In genomic region chr6:117137735-117138134, GRCm38 (mm10) we compare ENCODE assay signal across 16 mouse cellular contexts. TPM values are rescaled to one million over a fixed set of nuclear protein-coding genes. Genes with fewer than 3 reads are reported as not detected.
A peak's percentile ranks its signal among the peaks of the same experiment; 100 is the strongest.
DNase-seq lines count a peak whose midpoint lies in the region; ATAC-seq lines count a peak whose summit lies in the region.
"Had no signal": no experiment of that assay in that cellular context is flagged by ENCODE, and none has a peak within 500 bp of the region (broad histone marks: within the 10 kb centered on the region; RNA-seq: fewer than 3 reads in every experiment).

No protein-coding gene starts in this region.

- H3K4me1 ChIP-seq in embryonic facial prominence, embryonic 14.5 days (ENCODE audit: control insufficient read depth, insufficient read depth, low read length) = peaks cover 6% of the 10 kb centered on the region
- H3K4me1 ChIP-seq in embryonic facial prominence, embryonic 10.5 days = peaks cover 2% of the 10 kb centered on the region
- H3K4me1 ChIP-seq in stomach, embryonic 16.5 days (ENCODE audit: control insufficient read depth, insufficient read depth, low read length) = 0 out of 2 replicates have a peak, but pooled peaks cover 5% of the 10 kb centered on the region
- H3K4me1 ChIP-seq: hindbrain, embryonic 15.5 days; kidney, embryonic 15.5 days; liver, embryonic 15.5 days had no signal

- H3K4me3 ChIP-seq in embryonic facial prominence, embryonic 14.5 days (ENCODE audit: low read depth, low read length) = no peak overlapping the region
- H3K4me3 ChIP-seq in embryonic facial prominence, embryonic 10.5 days = no peak overlapping the region
- no peak overlapping the region for H3K4me3 ChIP-seq in stomach, embryonic 16.5 days (replicated peaks; ENCODE audit: low read length)
- H3K4me3 ChIP-seq: heart, embryonic 13.5 days; hindbrain, embryonic 15.5 days; kidney, embryonic 15.5 days; liver, embryonic 15.5 days had no signal

- H3K27me3 ChIP-seq in embryonic facial prominence, embryonic 14.5 days (replicated peaks; ENCODE audit: control insufficient read depth, insufficient read depth, low read length) = no peaks in the 10 kb centered on the region
- H3K27me3 ChIP-seq in embryonic facial prominence, embryonic 10.5 days (replicated peaks; ENCODE audit: low read depth, poor library complexity, severe bottlenecking) = no peaks in the 10 kb centered on the region
- H3K27me3 ChIP-seq in stomach, embryonic 16.5 days (ENCODE audit: control insufficient read depth, insufficient read depth, low read length) = no peaks in the 10 kb centered on the region
- H3K27me3 ChIP-seq: heart, embryonic 13.5 days; hindbrain, embryonic 15.5 days; kidney, embryonic 15.5 days; liver, embryonic 15.5 days; Patski had no signal

- no peak overlapping the region for H3K27ac ChIP-seq in embryonic facial prominence, embryonic 14.5 days (replicated peaks; ENCODE audit: low read depth, low read length)
- H3K27ac ChIP-seq in embryonic facial prominence, embryonic 10.5 days (replicated peaks) = no peak overlapping the region
- H3K27ac ChIP-seq in stomach, embryonic 16.5 days (ENCODE audit: low read length) = peak overlapping the region; percentile 77
- H3K27ac ChIP-seq: heart, embryonic 13.5 days; hindbrain, embryonic 15.5 days; kidney, embryonic 15.5 days; liver, embryonic 15.5 days had no signal

- no peak overlapping the region for H3K9ac ChIP-seq in embryonic facial prominence, embryonic 14.5 days (ENCODE audit: low read depth, low read length)
- no peak overlapping the region for H3K9ac ChIP-seq in stomach, embryonic 16.5 days (ENCODE audit: low read length)
- H3K9ac ChIP-seq: heart, embryonic 13.5 days; hindbrain, embryonic 15.5 days; kidney, embryonic 15.5 days; liver, embryonic 15.5 days had no signal

- no peak overlapping the region for H3K4me2 ChIP-seq in embryonic facial prominence, embryonic 14.5 days (ENCODE audit: low read depth, low read length)
- no peak overlapping the region for H3K4me2 ChIP-seq in stomach, embryonic 16.5 days (ENCODE audit: low read depth, low read length)
- H3K4me2 ChIP-seq: heart, embryonic 13.5 days; hindbrain, embryonic 15.5 days; kidney, embryonic 15.5 days; liver, embryonic 15.5 days had no signal

- peak; percentile 78 for DNase-seq in embryonic facial prominence, embryonic 14.5 days (ENCODE audit: low spot score)
- DNase-seq in embryonic facial prominence, embryonic 10.5 days (ENCODE audit: low spot score) = no peak
- peak; percentile 19 for DNase-seq in lung, postnatal 10 days
- no peak for DNase-seq in lung, adult 18-20 months
- DNase-seq in heart, adult 9 months (ENCODE audit: low spot score in 2 of 2) = peak; percentile 61 to 66
- no peak for DNase-seq in right cerebral cortex, postnatal 14 days
- DNase-seq in layer of hippocampus, postnatal 36 days = no peak
- DNase-seq: cerebellum, adult 8-10 months; layer of hippocampus, adult 9-11 months had no signal

- H3K9me3 ChIP-seq in embryonic facial prominence, embryonic 14.5 days (ENCODE audit: control insufficient read depth, low read length) = no peaks in the 10 kb centered on the region
- H3K9me3 ChIP-seq in embryonic facial prominence, embryonic 10.5 days = no peaks in the 10 kb centered on the region
- no peaks in the 10 kb centered on the region for H3K9me3 ChIP-seq in stomach, embryonic 16.5 days (replicated peaks; ENCODE audit: control insufficient read depth, low read length)
- H3K9me3 ChIP-seq: heart, embryonic 13.5 days; hindbrain, embryonic 15.5 days; kidney, embryonic 15.5 days; liver, embryonic 15.5 days had no signal

- H3K36me3 ChIP-seq in embryonic facial prominence, embryonic 14.5 days (ENCODE audit: control insufficient read depth, insufficient read depth, low read length) = no peaks in the 10 kb centered on the region
- H3K36me3 ChIP-seq in embryonic facial prominence, embryonic 10.5 days (replicated peaks) = no peaks in the 10 kb centered on the region
- H3K36me3 ChIP-seq in stomach, embryonic 16.5 days (ENCODE audit: control insufficient read depth, insufficient read depth, low read length) = no peaks in the 10 kb centered on the region
- H3K36me3 ChIP-seq: heart, embryonic 13.5 days; hindbrain, embryonic 15.5 days; kidney, embryonic 15.5 days; liver, embryonic 15.5 days had no signal

- WGBS in embryonic facial prominence, embryonic 14.5 days = 54% methylated on average over 2 of the region's 2 CpGs
- WGBS in embryonic facial prominence, embryonic 10.5 days = 93% methylated on average over 2 of the region's 2 CpGs
- WGBS in stomach, embryonic 16.5 days = 50% methylated on average over 2 of the region's 2 CpGs

- ATAC-seq in embryonic facial prominence, embryonic 14.5 days (ENCODE audit: low read depth) = no peak
- ATAC-seq in stomach, embryonic 16.5 days (ENCODE audit: insufficient read depth, low FRiP score) = peak; percentile 75; the same call in 1 of the 2 replicates
- ATAC-seq: midbrain, embryonic 16.5 days; Patski had no signal

RNA-seq across cellular contexts. Expression of gene Cxcl12, which starts 30.6 kb away (rescaled TPM):
- 190 and 226 TPM in 2 replicates for polyA plus RNA-seq in embryonic facial prominence, embryonic 14.5 days (2014; fragmentation: Nextera tagmentation; extraction: Ambion mirVana)
- polyA plus RNA-seq in embryonic facial prominence, embryonic 10.5 days (2016; fragmentation: Nextera tagmentation; extraction: Ambion mirVana) = 101 and 126 TPM in 2 replicates
- polyA plus RNA-seq in stomach, embryonic 16.5 days (2015; fragmentation: Nextera tagmentation; extraction: Ambion mirVana) = 168 and 180 TPM in 2 replicates
- 10 to 100 TPM; 38.0 to 47.7 TPM for total RNA-seq in layer of hippocampus, postnatal 36 days (2021)

Comparison
In these comparisons a context has a peak if more than half of its experiments do, and no peak if none do; other contexts are left out.
1. DNase-seq: peak in embryonic facial prominence, embryonic 14.5 days (single experiment), lung, postnatal 10 days (single experiment) and heart, adult 9 months (2 of 2); none in embryonic facial prominence, embryonic 10.5 days (single experiment), lung, adult 18-20 months (0 of 2), right cerebral cortex, postnatal 14 days (single experiment) and layer of hippocampus, postnatal 36 days (0 of 2).